ENCODE assay signal across 1 mouse cellular context in the genomic region with DNA sequence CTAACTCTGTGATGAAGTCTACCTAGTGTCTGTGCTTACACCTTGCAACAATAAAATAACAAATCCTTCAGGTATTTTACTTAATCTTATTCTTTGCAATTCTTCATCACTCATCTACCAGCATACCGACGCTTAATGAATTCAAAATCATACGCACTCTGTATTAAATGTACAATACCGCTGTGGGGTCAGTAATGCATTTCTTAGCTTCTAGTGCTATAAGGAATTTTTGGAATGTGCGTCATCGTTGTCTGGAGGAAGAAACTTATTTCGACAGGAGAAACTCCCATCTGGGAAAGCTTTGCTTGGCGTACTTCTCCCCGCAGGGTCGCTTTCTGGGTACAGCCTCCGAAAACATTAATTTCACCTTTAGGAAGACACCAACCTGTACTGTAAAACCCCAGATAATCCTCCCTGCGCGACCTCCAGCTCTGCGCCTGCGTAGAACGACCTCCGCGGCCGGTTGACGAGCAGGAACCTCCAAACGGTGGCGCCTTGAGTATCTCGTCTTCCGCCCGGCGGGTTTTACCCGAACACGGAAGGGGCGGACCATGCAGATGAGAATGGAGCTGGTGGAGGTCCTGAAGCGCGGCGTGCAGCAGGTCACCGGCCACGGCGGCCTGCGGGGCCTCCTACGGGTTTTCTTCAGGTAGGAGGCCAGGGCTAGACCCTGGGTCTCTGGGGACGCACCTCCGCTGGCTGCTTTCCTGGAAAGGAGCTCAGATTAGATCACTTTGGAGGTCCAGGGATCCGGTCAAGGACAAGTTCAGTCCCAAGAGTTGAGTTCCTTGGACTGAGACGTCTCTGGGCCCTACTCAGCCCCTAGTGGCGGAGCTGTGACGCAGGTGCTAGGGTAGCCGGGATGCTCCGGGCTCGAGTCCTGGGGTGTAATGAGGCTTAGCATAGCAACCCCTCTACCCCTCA.
TF ChIP-seq lines count a peak whose summit lies in the region.

Ndufa12 (plus strand) TSS at position 239 of the 924 bp plus-strand sequence.

TF ChIP-seq in MEL, 35 proteins besides CTCF, POLR2A, EP300 and RAD21 (continued from another document):
- no peak; the same call in 1 of the 2 replicates for TF ChIP-seq USF1 (IDR thresholded peaks at IDR 0.05; ENCODE audit: low read depth, low read length)
- TF ChIP-seq NELFE (IDR thresholded peaks at IDR 0.05; ENCODE audit: low read depth, low read length): peak; percentile 97
- TF ChIP-seq KAT2A (conservative IDR thresholded peaks at IDR 0.05; ENCODE audit: low read depth, low read length): peak; percentile 74; the same call in 1 of the 2 replicates
- no peak; the same call in 1 of the 2 replicates for TF ChIP-seq GATA1 (IDR thresholded peaks at IDR 0.05; ENCODE audit: low read depth, low read length)
- no peak for TF ChIP-seq ZC3H11A (IDR thresholded peaks at IDR 0.05; ENCODE audit: low read depth, low read length)
- TF ChIP-seq MEF2A (IDR thresholded peaks at IDR 0.05; ENCODE audit: extremely low read depth, insufficient replicate concordance, low read depth, low read length, poor library complexity, severe bottlenecking): no peak
- peak; percentile 98 for TF ChIP-seq ZMIZ1 (IDR thresholded peaks at IDR 0.05; ENCODE audit: low read depth, low read length)
- TF ChIP-seq GABPA (IDR thresholded peaks at IDR 0.05; ENCODE audit: low read depth, low read length): peak; percentile 18; the same call in 1 of the 2 replicates
- TF ChIP-seq SIN3A (IDR thresholded peaks at IDR 0.05; ENCODE audit: low read length): peak; percentile 97
- TF ChIP-seq ETS1 (IDR thresholded peaks at IDR 0.05; ENCODE audit: low read depth, low read length): peak; percentile 68; the same call in 1 of the 2 replicates
- TF ChIP-seq MAX (IDR thresholded peaks at IDR 0.05; ENCODE audit: low read length): peak; percentile 76
- 0 out of 2 replicates have a peak, but pooled peaks have one; percentile 30 for TF ChIP-seq E2F4 (IDR thresholded peaks at IDR 0.05; ENCODE audit: borderline replicate concordance, low read depth, low read length)
- peak; percentile 98 for TF ChIP-seq POLR2AphosphoS2 (IDR thresholded peaks at IDR 0.05; ENCODE audit: low read length)
